Mouse (Mus musculus) ovary, postnatal 14 days (tissue): ENCODE measurements around the gene Skida1.
"Not testable (repeated sequence)": the region's sequence is repeated elsewhere in the genome, so short reads cannot be mapped to it uniquely, and the experiment has no call there.

ENCODE experiments used
- DNase-seq: peaks from one replicate; pipeline ENCODE4 v3.0.0; 2022; ENCODE audit warnings: low spot score

Skida1 gene

DNA sequence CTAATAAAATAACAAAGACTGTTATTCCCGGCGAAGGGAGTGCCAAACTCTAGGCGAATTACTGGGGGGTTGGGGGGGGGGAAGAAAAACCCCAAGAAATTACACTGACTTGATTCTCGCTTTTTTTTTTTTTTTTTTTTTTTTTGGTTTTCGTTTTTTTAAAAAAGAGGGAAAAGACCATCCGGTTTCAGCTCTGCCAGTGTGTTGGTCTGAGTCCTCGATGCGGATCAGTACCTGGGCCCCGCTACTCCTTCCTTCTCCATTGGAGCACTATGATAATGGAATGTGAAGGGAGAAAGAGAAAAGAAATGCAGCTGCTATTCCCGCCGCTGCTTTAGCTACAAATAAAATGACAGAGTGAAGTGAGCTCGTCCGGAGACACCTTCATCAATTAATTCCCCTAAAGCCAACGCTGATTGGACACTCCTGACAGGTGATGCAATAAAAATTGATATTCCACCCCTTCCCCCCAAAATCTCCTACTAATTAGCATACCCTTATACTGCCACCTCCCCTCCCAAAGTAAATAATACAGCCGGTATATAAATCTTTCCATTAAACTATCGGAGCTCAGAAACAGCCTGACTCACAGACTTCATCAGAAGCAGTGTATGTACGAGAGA is at the start of gene Skida1:
TSS of gene Skida1 (minus strand) at position 599 of the 623 bp plus-strand sequence.
- no peak for DNase-seq

GRCm38 (mm10) chr2:18095804-18096203 is 47.0 kb upstream of the Skida1 start:
- DNase-seq: no peak

DNA sequence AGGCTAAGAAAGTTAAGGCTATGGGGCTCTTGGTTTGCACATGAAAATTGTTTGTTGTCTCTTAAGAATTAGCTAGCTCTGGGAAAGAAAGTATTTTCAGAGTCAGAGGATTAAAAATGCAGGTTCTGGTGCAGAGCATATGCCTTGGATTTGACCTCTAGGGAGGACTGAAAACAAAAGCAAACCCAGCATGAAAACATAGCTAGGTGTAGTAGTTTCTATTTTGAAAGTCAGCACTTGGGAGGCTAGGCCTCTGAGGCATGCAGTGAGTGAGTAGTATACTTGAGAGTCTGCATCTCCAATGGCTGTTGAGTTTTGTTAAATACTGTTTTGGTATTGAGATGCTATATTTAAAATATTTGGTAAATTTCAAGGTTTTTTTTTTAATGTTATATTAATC is 45.5 kb upstream of the Skida1 start:
- no peak for DNase-seq

DNA sequence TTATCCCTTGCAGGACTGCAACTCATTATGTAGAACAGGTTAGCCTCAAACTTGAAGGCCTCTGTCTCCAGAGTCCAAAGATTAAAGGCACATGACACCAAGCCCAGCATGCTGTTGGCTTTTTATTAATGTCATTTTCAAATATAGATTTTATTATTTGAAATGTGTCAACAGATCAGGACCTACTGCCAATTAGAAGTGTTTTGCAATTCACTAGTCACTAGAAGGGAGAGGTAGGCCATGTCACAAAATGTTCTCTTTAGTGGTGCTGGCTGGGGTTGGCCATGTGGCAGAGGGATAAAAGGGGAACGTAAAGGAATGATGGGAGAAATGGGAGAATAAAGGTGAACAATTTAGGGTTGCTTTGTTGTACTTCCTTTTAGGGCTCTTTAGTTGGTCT is 45.0 kb upstream of the Skida1 start:
- DNase-seq: no peak

GRCm38 (mm10) chr2:18087695-18088094 is 38.8 kb upstream of the Skida1 start:
- DNase-seq: not testable (repeated sequence)

DNA sequence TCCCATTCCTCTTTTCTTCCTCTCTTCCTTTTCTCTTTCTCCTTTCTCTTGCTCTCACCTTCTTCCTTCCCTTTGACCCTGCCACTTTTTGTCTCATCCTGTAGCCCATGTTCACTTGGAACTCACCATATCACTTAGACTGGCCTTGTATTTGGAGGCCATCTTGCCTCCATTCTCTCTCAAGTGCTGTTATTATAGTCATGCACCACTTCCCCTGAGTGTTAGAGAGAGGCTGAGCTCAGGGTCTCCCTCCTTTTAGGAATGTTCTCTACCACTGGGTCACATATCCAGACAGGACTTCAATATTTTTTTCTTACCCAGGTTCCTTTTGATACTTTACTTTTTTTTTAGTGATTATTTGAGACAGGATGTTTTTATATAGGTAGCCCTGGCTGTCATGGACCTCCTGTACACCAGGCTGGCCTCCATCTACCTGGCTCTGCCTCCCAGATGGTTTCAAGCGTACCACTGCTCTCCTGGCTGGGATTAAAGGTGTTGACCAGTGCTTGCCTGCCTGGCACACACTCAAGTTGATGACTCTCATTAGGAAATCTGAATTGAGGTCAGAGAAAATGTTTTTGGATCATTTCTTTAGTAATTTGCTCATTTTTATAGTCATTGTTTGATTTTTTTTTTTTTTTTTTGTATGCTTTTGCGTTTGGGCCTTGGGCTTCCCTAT is 31.5 kb upstream of the Skida1 start:
- DNase-seq: no peak

DNA sequence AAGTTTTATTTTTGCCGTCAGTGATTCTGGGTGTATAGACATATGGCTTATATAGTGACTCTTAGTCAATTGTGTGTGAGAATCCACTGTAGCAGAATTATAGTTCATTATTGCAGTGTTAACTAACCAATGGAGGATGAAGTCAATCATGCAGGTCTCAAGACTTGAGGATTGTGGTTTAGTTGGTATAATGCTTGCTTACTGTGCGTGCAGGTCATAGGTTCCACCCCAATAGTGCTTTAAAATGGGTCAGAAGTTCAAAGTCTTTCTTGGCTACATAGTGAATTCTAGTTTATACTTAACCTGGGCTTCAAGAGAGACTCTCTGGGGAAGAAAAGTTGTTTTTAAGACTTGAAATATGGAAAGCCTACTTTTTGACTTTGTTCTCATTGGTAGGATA is 23.1 kb upstream of the Skida1 start:
- no peak for DNase-seq

DNA sequence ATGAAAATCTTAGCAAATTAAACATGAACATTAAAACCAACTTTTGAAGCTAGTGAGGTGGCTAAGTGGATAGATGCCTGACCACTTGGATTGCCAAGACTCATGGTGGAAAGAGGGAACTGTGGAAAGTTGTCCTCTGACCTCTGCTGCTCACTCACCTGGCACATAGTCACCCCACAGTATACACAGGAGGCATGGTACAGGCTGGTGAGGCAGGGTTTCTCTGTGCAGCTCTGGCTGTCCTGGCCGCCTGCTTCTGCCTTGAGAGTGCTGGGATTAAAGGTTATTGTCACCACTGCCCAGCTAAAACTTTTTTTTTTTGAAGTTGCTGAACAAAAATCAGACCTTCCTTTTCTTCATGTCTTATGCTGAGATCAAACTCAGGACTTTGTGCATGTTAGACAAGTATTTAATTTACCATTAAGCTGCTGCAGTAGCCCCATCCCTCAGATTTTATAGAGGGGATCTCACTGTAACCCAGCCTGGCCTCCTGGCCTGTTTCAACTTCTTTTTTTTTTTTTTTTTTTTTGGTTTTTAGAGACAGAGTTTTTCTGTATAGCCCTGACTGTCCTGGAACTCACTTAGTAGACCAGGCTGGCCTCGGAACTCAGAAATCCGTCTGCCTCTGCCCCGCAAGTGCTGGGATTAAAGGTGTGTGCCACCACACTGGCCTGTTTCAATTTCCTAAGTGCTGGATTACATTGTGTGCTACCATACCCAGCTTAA is 19.4 kb upstream of the Skida1 start:
- no peak for DNase-seq

DNA sequence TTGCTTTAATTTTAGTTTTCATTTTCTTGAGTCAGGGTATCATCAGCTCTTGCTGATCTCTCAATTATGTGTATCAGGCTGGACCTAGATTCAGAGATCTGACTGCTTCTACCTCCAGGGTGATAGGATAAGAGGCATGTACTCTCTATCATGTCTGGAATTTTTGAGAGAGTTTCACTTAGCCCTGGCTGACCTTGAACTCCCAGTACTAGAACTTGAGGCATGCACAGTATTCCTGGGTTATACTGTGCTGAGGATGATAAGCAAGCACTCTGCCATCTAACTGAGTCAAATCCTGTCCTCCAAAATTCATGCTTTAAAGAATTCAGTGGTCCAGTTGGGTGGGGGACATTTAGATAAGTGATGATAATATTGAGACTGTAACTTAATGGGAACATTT is 17.6 kb upstream of the Skida1 start:
- DNase-seq: no peak

DNA sequence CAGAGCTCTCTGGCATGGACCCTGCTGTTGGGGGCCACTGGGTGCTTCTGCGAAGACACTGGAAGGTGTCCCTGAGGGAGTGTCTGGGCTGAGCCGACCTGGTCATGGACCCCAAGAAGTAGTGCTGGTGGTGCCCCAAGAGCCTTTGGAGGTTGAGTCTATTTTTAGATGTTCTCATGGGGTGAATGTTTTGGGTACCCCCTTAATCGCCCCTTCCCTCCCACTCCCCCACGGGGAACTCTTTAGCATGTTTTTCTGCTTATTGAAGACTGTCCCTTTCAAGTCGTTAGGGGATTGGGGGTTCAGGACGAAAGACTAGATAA is 16.8 kb upstream of the Skida1 start:
- DNase-seq: no peak

GRCm38 (mm10) chr2:18064941-18065707 is 16.3 kb upstream of the Skida1 start:
- DNase-seq: no peak

- DNase-seq: peak; percentile 88
Measured at GRCm38 (mm10) chr2:18064356-18064858, 15.6 kb upstream of the Skida1 start.

DNA sequence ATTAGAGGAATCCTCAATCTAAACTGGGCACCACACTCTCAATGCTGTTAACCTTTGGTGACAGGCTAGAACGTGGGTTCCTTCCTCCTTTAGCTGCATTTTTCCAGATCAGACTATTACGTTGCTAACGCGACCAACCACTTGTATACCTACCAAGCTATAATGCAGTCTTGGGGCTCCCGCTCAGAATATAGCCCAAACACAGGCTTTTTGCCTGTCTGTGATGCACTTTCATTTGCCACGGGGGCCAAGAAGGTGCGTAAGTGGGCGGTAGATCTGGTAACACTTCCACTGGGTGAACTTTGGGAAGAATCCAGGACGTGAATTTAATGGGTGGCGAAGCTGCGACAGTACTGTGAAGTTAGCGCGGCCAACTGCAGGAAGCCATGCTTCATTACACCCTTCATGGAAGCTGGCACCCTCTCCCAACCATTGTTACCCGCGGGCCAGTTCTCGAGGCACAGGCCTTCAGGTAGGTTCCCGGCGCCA is 15.0 kb upstream of the Skida1 start:
- DNase-seq: no peak

GRCm38 (mm10) chr2:18060396-18060795 is 11.5 kb upstream of the Skida1 start:
- DNase-seq: no peak

DNA sequence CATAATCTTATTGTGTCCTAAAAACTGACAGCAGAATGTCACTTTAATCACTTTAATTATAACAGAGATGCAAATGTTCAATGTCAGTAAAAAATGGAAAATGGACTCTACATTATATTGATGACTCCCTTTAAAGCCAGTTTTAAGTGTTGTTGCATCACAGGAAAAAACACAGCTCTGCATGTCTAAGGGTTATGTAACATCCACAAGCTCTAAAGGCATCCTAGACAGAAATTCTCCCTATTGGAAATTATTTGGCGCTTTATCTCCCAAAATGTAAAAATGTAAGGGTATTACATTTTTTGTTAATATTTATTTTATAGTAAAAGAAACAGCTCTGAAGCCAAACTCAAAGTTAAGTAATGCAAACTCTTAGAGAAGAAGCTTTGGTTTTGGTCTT is 11.0 kb upstream of the Skida1 start:
- no peak for DNase-seq

DNA sequence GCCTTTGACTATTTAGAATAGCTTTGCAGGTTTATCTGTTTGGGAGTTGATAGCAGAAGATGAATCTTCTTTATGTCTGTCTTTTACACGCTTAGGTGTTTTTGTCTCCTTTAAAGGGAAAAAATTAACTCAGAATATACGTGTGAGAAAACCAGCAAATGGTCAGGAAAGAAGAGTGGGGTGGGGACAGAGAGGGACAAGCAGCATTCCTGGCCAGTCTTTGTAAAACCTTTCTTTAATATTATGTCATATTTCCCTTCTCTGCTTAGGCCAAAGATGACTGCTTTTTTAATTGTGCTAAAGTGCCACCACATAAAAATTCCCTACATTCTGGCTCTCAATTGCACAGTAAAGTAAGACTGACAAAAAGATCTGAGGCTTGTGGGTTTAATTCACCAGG is 10.2 kb upstream of the Skida1 start:
- DNase-seq: no peak

- DNase-seq: no peak
Measured at GRCm38 (mm10) chr2:18058146-18058708, 9.4 kb upstream of the Skida1 start.

GRCm38 (mm10) chr2:18057336-18058145 is 8.7 kb upstream of the Skida1 start:
- DNase-seq: no peak

DNA sequence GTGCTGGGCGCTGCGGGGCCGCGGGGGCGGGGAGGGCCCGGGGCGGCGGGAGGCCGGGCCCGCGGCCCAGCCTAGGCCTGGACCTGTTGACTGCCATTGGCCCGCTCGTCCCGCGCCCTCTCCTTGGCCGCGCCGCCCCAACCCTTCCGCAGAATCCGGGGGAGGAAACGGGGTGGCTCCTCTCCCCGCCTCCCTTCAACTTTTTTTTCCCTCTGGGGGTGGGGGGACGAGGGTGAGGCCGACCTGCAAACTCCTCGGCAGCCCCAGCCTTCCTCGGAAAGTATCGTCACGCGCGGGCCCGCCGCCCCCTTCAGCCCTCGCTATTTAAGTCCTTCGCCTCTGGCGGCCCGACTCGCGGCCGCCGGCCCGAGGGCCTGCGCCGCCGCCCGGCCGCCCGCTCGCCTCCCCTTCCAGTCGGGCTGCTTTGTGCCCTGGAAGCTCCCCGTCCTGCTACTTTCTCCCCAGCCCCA is 8.0 kb upstream of the Skida1 start:
- DNase-seq: peak; percentile 90

GRCm38 (mm10) chr2:18055929-18056785 is 7.3 kb upstream of the Skida1 start:
- DNase-seq: peak; percentile 93
